Mouse (Mus musculus) layer of hippocampus, postnatal 25 days (tissue): ENCODE data around the gene Olfr732. TPM values are rescaled to one million over a fixed set of nuclear protein-coding genes. Genes with fewer than 3 reads are reported as not detected.

ENCODE experiments used
- DNase-seq, 2 experiments: peaks; one replicate each; pipeline ENCODE4 v3.0.0; 2022; ENCODE audit warnings: mixed read lengths in 2 of 2, low spot score in 1 of 2; ENCODE audit errors: extremely low spot score in 1 of 2
- total RNA-seq, 2 experiments: library from RNA; stranded (reverse); gene quantifications; 2 replicates each; pipeline ENCODE4 v1.2.3; 2021

The Olfr732 gene
- total RNA-seq: not detected

- DNase-seq: no peak
Measured at GRCm38 (mm10) chr14:50284106-50284505, at the start of gene Olfr732. Gene Olfr732, minus strand, starts transcription at chr14:50284206.

GRCm38 (mm10) chr14:50326661-50327060, 42.7 kb upstream of the Olfr732 start, which contains the start of gene Olfr734:
Gene Olfr734, minus strand, starts transcription at chr14:50326761.
- DNase-seq: no peak

GRCm38 (mm10) chr14:50301422-50301821, 17.4 kb upstream of the Olfr732 start, which contains the start of gene Olfr733:
Gene Olfr733, minus strand, starts transcription at chr14:50301522.
- no peak for DNase-seq

- no peak for DNase-seq
Measured at GRCm38 (mm10) chr14:50241766-50242165, 42.2 kb downstream of the Olfr732 start, which contains the start of gene Olfr731. Gene Olfr731, minus strand, starts transcription at chr14:50241866.

Other genes with a start within 250 kb of the Olfr732 start
- gene Olfr725, start 243.8 kb downstream of the Olfr732 start, total RNA-seq: not detected
- not detected for gene Olfr726, start 193.3 kb downstream of the Olfr732 start, total RNA-seq
- not detected for gene Olfr727, start 161.0 kb downstream of the Olfr732 start, total RNA-seq
- gene Olfr728, start 141.5 kb downstream of the Olfr732 start, total RNA-seq: not detected
- not detected for gene Olfr729, start 131.3 kb downstream of the Olfr732 start, total RNA-seq
- not detected for gene Olfr730, start 96.0 kb downstream of the Olfr732 start, total RNA-seq
- gene Olfr731, start 42.3 kb downstream of the Olfr732 start, total RNA-seq: not detected
- not detected for gene Olfr733, start 17.3 kb upstream of the Olfr732 start, total RNA-seq
- not detected for gene Olfr734, start 42.6 kb upstream of the Olfr732 start, total RNA-seq
- not detected for gene Olfr735, start 64.7 kb upstream of the Olfr732 start, total RNA-seq
- not detected for gene Tlr11, start 73.7 kb upstream of the Olfr732 start, total RNA-seq
- not detected for gene Olfr736, start 97.0 kb upstream of the Olfr732 start, total RNA-seq
- gene Olfr738, start 123.4 kb upstream of the Olfr732 start, total RNA-seq: not detected
- not detected for gene Olfr739, start 134.4 kb upstream of the Olfr732 start, total RNA-seq
- gene Olfr740, start 161.3 kb upstream of the Olfr732 start, total RNA-seq: not detected
- gene Olfr741, start 188.5 kb upstream of the Olfr732 start, total RNA-seq: not detected
- gene Olfr742, start 219.4 kb upstream of the Olfr732 start, total RNA-seq: not detected
- gene Olfr743, start 237.6 kb upstream of the Olfr732 start, total RNA-seq: not detected